Mouse (Mus musculus) MEL (cell line): Measurements from ENCODE around the gene Pelo. TPM values are rescaled to one million over a fixed set of nuclear protein-coding genes. Genes with fewer than 3 reads are reported as not detected.

Source experiments
- DNase-seq: peaks from one replicate; pipeline ENCODE4 v3.0.0; 2011; ENCODE audit warnings: low read depth, low spot score
- H3K27ac ChIP-seq: 2 replicates; pipeline ENCODE4 v1.5.1; 2012; ENCODE audit warnings: low read depth, mild to moderate bottlenecking, control low read depth, low read length, moderate library complexity; ENCODE audit not compliant: control insufficient read depth
- H3K27me3 ChIP-seq, 2 experiments: fragments of 150-350 bp in 1 of 2; sonication (generic) in 1 of 2; 2 replicates each; pipeline ENCODE4 v1.6.1; 2012; ENCODE audit warnings: low read length in 2 of 2, mild to moderate bottlenecking in 2 of 2, improper control_type of control experiment in 1 of 2, moderate library complexity in 1 of 2; ENCODE audit not compliant: insufficient read depth in 2 of 2, control insufficient read depth in 1 of 2
- H3K36me3 ChIP-seq, 2 experiments: 2 replicates each; pipeline ENCODE4 v1.6.1; 2012 to 2014; ENCODE audit warnings: low read length in 2 of 2, improper control_type of control experiment in 1 of 2, inconsistent platforms in 1 of 2, mild to moderate bottlenecking in 1 of 2; ENCODE audit not compliant: insufficient read depth in 2 of 2, control insufficient read depth in 1 of 2
- H3K4me1 ChIP-seq, 2 experiments: fragments of 150-350 bp in 1 of 2; sonication (generic) in 1 of 2; 2 replicates each; pipeline ENCODE4 v1.6.1; 2012; ENCODE audit warnings: low read length in 2 of 2, improper control_type of control experiment in 1 of 2, mild to moderate bottlenecking in 1 of 2; ENCODE audit not compliant: insufficient read depth in 2 of 2, control insufficient read depth in 1 of 2
- H3K4me3 ChIP-seq, 2 experiments: fragments of 150-350 bp in 1 of 2; sonication (generic) in 1 of 2; 2 replicates each; pipeline ENCODE4 v1.5.1; 2012; ENCODE audit warnings: low read depth in 2 of 2, low read length in 2 of 2, mild to moderate bottlenecking in 2 of 2, moderate library complexity in 2 of 2, control low read depth in 1 of 2, improper control_type of control experiment in 1 of 2; ENCODE audit not compliant: control insufficient read depth in 1 of 2, insufficient read depth in 1 of 2
- H3K79me2 ChIP-seq: 2 replicates; pipeline ENCODE4 v1.6.1; 2012; ENCODE audit warnings: mild to moderate bottlenecking, low read length, moderate library complexity; ENCODE audit not compliant: control insufficient read depth, poor library complexity, insufficient read depth
- H3K9ac ChIP-seq: 2 replicates; pipeline ENCODE4 v1.6.1; 2012; ENCODE audit warnings: low read depth, mild to moderate bottlenecking, control low read depth, low read length, moderate library complexity; ENCODE audit not compliant: control insufficient read depth, poor library complexity, severe bottlenecking
- H3K9me3 ChIP-seq: fragments of 150-350 bp; sonication (generic); replicated peaks from 2 replicates; pipeline ENCODE4 v1.6.1; 2012; ENCODE audit warnings: mild to moderate bottlenecking, low read length, improper control_type of control experiment, moderate library complexity; ENCODE audit not compliant: insufficient read depth
- BHLHE40 ChIP-seq: IDR thresholded peaks from 2 replicates; pipeline ENCODE4 v1.6.1; 2012; ENCODE audit warnings: low read depth, mild to moderate bottlenecking, inconsistent platforms, low read length, improper control_type of control experiment, borderline replicate concordance
- ELF1 ChIP-seq: IDR thresholded peaks from 2 replicates; pipeline ENCODE4 v1.6.1; 2014; ENCODE audit warnings: low read depth, mild to moderate bottlenecking, inconsistent platforms, low read length, improper control_type of control experiment, moderate library complexity
- EP300 ChIP-seq, 2 experiments: IDR thresholded peaks; 2 replicates each; pipeline ENCODE4 v1.6.1; 2011; ENCODE audit warnings: improper control_type of control experiment in 2 of 2, low read length in 2 of 2, low read depth in 1 of 2, mild to moderate bottlenecking in 1 of 2
- ETS1 ChIP-seq: IDR thresholded peaks from 2 replicates; pipeline ENCODE4 v1.6.1; 2012; ENCODE audit warnings: low read depth, mild to moderate bottlenecking, inconsistent platforms, low read length, improper control_type of control experiment, moderate library complexity
- GATA1 ChIP-seq: IDR thresholded peaks from 2 replicates; pipeline ENCODE4 v1.6.1; 2011; ENCODE audit warnings: low read depth, low read length, improper control_type of control experiment
- HCFC1 ChIP-seq: IDR thresholded peaks from 2 replicates; pipeline ENCODE4 v1.6.1; 2012; ENCODE audit warnings: low read depth, mild to moderate bottlenecking, inconsistent platforms, low read length, improper control_type of control experiment, moderate library complexity
- JUND ChIP-seq: IDR thresholded peaks from 2 replicates; pipeline ENCODE4 v1.6.1; 2011; ENCODE audit warnings: low read depth, mild to moderate bottlenecking, improper control_type of control experiment, low read length
- KAT2A ChIP-seq: conservative IDR thresholded peaks from 2 replicates; pipeline ENCODE4 v1.6.1; 2012; ENCODE audit warnings: low read depth, low read length, improper control_type of control experiment, inconsistent platforms
- MAFK ChIP-seq: IDR thresholded peaks from 2 replicates; pipeline ENCODE4 v1.6.1; 2011; ENCODE audit warnings: low read depth, mild to moderate bottlenecking, low read length, improper control_type of control experiment, borderline replicate concordance
- MAX ChIP-seq: IDR thresholded peaks from 2 replicates; pipeline ENCODE4 v1.6.1; 2011; ENCODE audit warnings: low read length, improper control_type of control experiment
- MAZ ChIP-seq: IDR thresholded peaks from 2 replicates; pipeline ENCODE4 v1.6.1; 2012; ENCODE audit warnings: low read depth, mild to moderate bottlenecking, inconsistent platforms, low read length, improper control_type of control experiment
- MEF2A ChIP-seq: IDR thresholded peaks from 2 replicates; pipeline ENCODE4 v1.6.1; 2014; ENCODE audit warnings: low read depth, mild to moderate bottlenecking, inconsistent platforms, low read length, improper control_type of control experiment; ENCODE audit not compliant: poor library complexity, insufficient replicate concordance, severe bottlenecking; ENCODE audit errors: extremely low read depth
- MXI1 ChIP-seq: IDR thresholded peaks from 2 replicates; pipeline ENCODE4 v1.6.1; 2011; ENCODE audit warnings: mild to moderate bottlenecking, low read depth, low read length, improper control_type of control experiment
- MYB ChIP-seq: IDR thresholded peaks from 2 replicates; pipeline ENCODE4 v1.6.1; 2011; ENCODE audit warnings: mild to moderate bottlenecking, low read depth, low read length, improper control_type of control experiment
- MYC ChIP-seq: IDR thresholded peaks from 2 replicates; pipeline ENCODE4 v1.6.1; 2011; ENCODE audit warnings: low read depth, mild to moderate bottlenecking, low read length, improper control_type of control experiment, moderate library complexity
- NRF1 ChIP-seq: IDR thresholded peaks from 2 replicates; pipeline ENCODE4 v1.6.1; 2014; ENCODE audit warnings: low read depth, mild to moderate bottlenecking, inconsistent platforms, low read length, improper control_type of control experiment, moderate library complexity; ENCODE audit not compliant: poor library complexity, insufficient read depth, severe bottlenecking
- POLR2AphosphoS2 ChIP-seq: IDR thresholded peaks from 2 replicates; pipeline ENCODE4 v1.6.1; 2011; ENCODE audit warnings: low read length, improper control_type of control experiment
- POLR2AphosphoS5 ChIP-seq: IDR thresholded peaks from 2 replicates; pipeline ENCODE4 v1.6.1; 2012; ENCODE audit warnings: low read depth, borderline replicate concordance, mild to moderate bottlenecking, inconsistent platforms, low read length, moderate library complexity, mixed read lengths
- RCOR1 ChIP-seq: IDR thresholded peaks from 2 replicates; pipeline ENCODE4 v1.6.1; 2012; ENCODE audit warnings: low read depth, mild to moderate bottlenecking, inconsistent platforms, low read length, improper control_type of control experiment
- TAL1 ChIP-seq: IDR thresholded peaks from 2 replicates; pipeline ENCODE4 v1.6.1; 2012; ENCODE audit warnings: mild to moderate bottlenecking, inconsistent platforms, low read length, moderate library complexity, mixed read lengths
- TCF12 ChIP-seq: IDR thresholded peaks from 2 replicates; pipeline ENCODE4 v1.6.1; 2014; ENCODE audit warnings: low read depth, mild to moderate bottlenecking, inconsistent platforms, low read length, improper control_type of control experiment, moderate library complexity
- ZC3H11A ChIP-seq: IDR thresholded peaks from 2 replicates; pipeline ENCODE4 v1.6.1; 2012; ENCODE audit warnings: low read depth, mild to moderate bottlenecking, inconsistent platforms, low read length, improper control_type of control experiment
- ZNF384 ChIP-seq: IDR thresholded peaks from 2 replicates; pipeline ENCODE4 v1.6.1; 2012; ENCODE audit warnings: low read depth, mild to moderate bottlenecking, inconsistent platforms, low read length, improper control_type of control experiment
- polyA plus RNA-seq, 2 experiments: library from polyadenylated mRNA; stranded (reverse) in 1 of 2; unstranded in 1 of 2; fragments of >175 nt in 1 of 2; fragments of >200 nt in 1 of 2; gene quantifications; 2 replicates each; pipeline versions ENCODE4 v1.2.1 to v1.2.4; 2012; ENCODE audit warnings: low replicate concordance in 2 of 2, low read depth in 1 of 2; ENCODE audit not compliant: insufficient read length in 2 of 2, insufficient read depth in 1 of 2, missing spikeins in 1 of 2
- total RNA-seq: library from RNA; depleted of rRNA; stranded (reverse); fragments of 300-350 nt; gene quantifications from 2 replicates; pipeline ENCODE4 v1.2.3, GENCODE M21; 2012

Gene Pelo
- total and polyA plus RNA-seq, 3 experiments: 32.6 to 39.7 TPM; not detected in 1

GRCm38 (mm10) chr13:115099381-115099780, 9.4 kb upstream of the Pelo start:
- no peaks in the 10 kb centered on the region for H3K79me2 ChIP-seq
- TF ChIP-seq NRF1 (no peak), MXI1 (no peak), MYC (no peak), JUND (no peak), ZC3H11A (no peak), RCOR1 (no peak), TAL1 (no peak), BHLHE40 (no peak), TCF12 (no peak), ZNF384 (no peak), ELF1 (no peak), MAFK (no peak), MYB (no peak)
- H3K4me1 ChIP-seq: no peaks in the 10 kb centered on the region
- no peak overlapping the region for H3K9ac ChIP-seq
- DNase-seq: no peak
- H3K36me3 ChIP-seq: no peaks in the 10 kb centered on the region
- no peak overlapping the region for H3K27ac ChIP-seq
- no peaks in the 10 kb centered on the region for H3K27me3 ChIP-seq
- H3K9me3 ChIP-seq: no peaks in the 10 kb centered on the region
- no peak overlapping the region for H3K4me3 ChIP-seq

- no peaks in the 10 kb centered on the region for H3K27me3 ChIP-seq
These were observed 8.2 kb upstream of the Pelo start for GRCm38 (mm10) chr13:115098227-115098626.

GRCm38 (mm10) chr13:115096965-115097364, 7.0 kb upstream of the Pelo start:
- Histone ChIP-seq H3K27ac (no peak overlapping the region), H3K4me3 (no peak overlapping the region), H3K9me3 (no peaks in the 10 kb centered on the region), H3K79me2 (no peaks in the 10 kb centered on the region), H3K27me3 (no peaks in the 10 kb centered on the region), H3K9ac (no peak overlapping the region), H3K4me1 (no peaks in the 10 kb centered on the region), H3K36me3 (no peaks in the 10 kb centered on the region)
- DNase-seq: no peak
- no peak for TF ChIP-seq MYC
- TF ChIP-seq POLR2AphosphoS2: no peak
- TF ChIP-seq MEF2A: no peak
- TF ChIP-seq JUND: no peak
- TF ChIP-seq GATA1: no peak
- TF ChIP-seq MYB: no peak
- TF ChIP-seq MAZ: no peak
- no peak for TF ChIP-seq MAX
- TF ChIP-seq BHLHE40: no peak
- no peak for TF ChIP-seq POLR2AphosphoS5

More at GRCm38 (mm10) chr13:115098227-115098626, 8.2 kb upstream of the Pelo start:
- Histone ChIP-seq H3K27ac (no peak overlapping the region), H3K4me3 (no peak overlapping the region), H3K9ac (no peak overlapping the region), H3K79me2 (no peaks in the 10 kb centered on the region), H3K36me3 (no peaks in the 10 kb centered on the region), H3K9me3 (no peaks in the 10 kb centered on the region), H3K4me1 (no peaks in the 10 kb centered on the region)
- DNase-seq: no peak
- TF ChIP-seq POLR2AphosphoS5 (no peak), MAFK (no peak), MAZ (no peak), KAT2A (no peak), HCFC1 (no peak), EP300 (IDR thresholded peaks at IDR 0.05; ENCODE audit: low read depth in 1 of 2, low read length in 2 of 2) (no peak), ETS1 (no peak)
